Mouse (Mus musculus) liver, postnatal 0 days (tissue): ENCODE measurements around the gene Agrp.

Experiments
- CTCF ChIP-seq: sonication (generic); IDR thresholded peaks from 2 replicates; pipeline ENCODE4 v1.5.1; 2016; ENCODE audit warnings: antibody characterized with exemption, low read depth
- EP300 ChIP-seq: IDR thresholded peaks from 2 replicates; pipeline ENCODE4 v1.6.1; 2016; ENCODE audit warnings: antibody characterized with exemption, low read depth, mild to moderate bottlenecking

DNA sequence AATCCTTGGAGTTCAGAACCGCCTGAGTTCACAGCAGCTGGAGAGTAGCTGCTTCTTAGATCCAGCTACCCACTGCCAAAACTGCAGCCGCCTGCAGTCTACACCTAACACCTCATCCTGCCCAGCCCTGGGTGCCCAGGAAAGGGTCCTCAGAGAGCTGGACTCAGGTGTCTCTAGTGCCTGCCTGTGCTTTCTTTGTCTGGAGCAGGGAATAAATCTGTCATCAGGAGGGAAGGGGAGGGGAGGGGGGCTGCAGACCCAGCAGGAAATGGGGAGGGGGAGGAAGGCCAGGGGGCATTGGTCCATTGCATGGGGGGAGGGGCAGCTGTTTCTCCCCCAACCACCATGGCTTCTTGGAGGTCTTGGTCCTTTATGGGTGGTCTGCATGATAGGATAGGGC is 117.6 kb downstream of the Agrp start:
- TF ChIP-seq CTCF: no peak
- TF ChIP-seq EP300: no peak
